Mouse (Mus musculus): ENCODE data around the gene Atg7.

Gene Atg7

GRCm38 (mm10) chr6:114777872-114778271 is 135.0 kb downstream of the Atg7 start:
- in situ Hi-C loops (cut with MboI, MseI), result no loop called here

- in situ Hi-C loops (cut with MboI, MseI), result no loop called here
Observed at GRCm38 (mm10) chr6:114778650-114779049, 135.8 kb downstream of the Atg7 start.

- in situ Hi-C loops (cut with MboI, MseI), result no loop called here
Observed at GRCm38 (mm10) chr6:114780583-114780982, 137.7 kb downstream of the Atg7 start.

- in situ Hi-C loops (cut with MboI, MseI), result no loop called here
Observed at GRCm38 (mm10) chr6:114781415-114782240, 138.7 kb downstream of the Atg7 start.

GRCm38 (mm10) chr6:114782486-114782885 is 139.6 kb downstream of the Atg7 start:
- in situ Hi-C loops (cut with MboI, MseI), result no loop called here

GRCm38 (mm10) chr6:114786461-114786860 is 143.6 kb downstream of the Atg7 start:
- in situ Hi-C loops (cut with MboI, MseI), result loop anchor here in 1 of 2 experiments (5.0 kb wide), 1 partner anchor 84 kb away; no protein-coding TSS in a partner anchor

GRCm38 (mm10) chr6:114787606-114788005 is 144.7 kb downstream of the Atg7 start:
- in situ Hi-C loops (cut with MboI, MseI), result loop anchor here in 1 of 2 experiments (5.0 kb wide), 1 partner anchor 85 kb away; no protein-coding TSS in a partner anchor

GRCm38 (mm10) chr6:114788663-114789062 is 145.8 kb downstream of the Atg7 start:
- in situ Hi-C loops (cut with MboI, MseI), result loop anchor here in 1 of 2 experiments (5.0 kb wide), 1 partner anchor 86 kb away; no protein-coding TSS in a partner anchor

- in situ Hi-C loops (cut with MboI, MseI), result no loop called here
Observed at GRCm38 (mm10) chr6:114790084-114790483, 147.2 kb downstream of the Atg7 start.

GRCm38 (mm10) chr6:114790902-114791301 is 148.0 kb downstream of the Atg7 start:
- in situ Hi-C loops (cut with MboI, MseI), result no loop called here

GRCm38 (mm10) chr6:114791846-114792245 is 148.9 kb downstream of the Atg7 start:
- in situ Hi-C loops (cut with MboI, MseI), result no loop called here

GRCm38 (mm10) chr6:114794706-114795105 is 151.8 kb downstream of the Atg7 start:
- in situ Hi-C loops (cut with MboI, MseI), result no loop called here

- in situ Hi-C loops (cut with MboI, MseI), result no loop called here
Observed at GRCm38 (mm10) chr6:114795706-114796325, 152.9 kb downstream of the Atg7 start.

GRCm38 (mm10) chr6:114797901-114798300 is 155.0 kb downstream of the Atg7 start:
- in situ Hi-C loops (cut with MboI, MseI), result no loop called here

- in situ Hi-C loops (cut with MboI, MseI), result no loop called here
Observed at GRCm38 (mm10) chr6:114798715-114799114, 155.8 kb downstream of the Atg7 start.

GRCm38 (mm10) chr6:114800291-114800965 is 157.5 kb downstream of the Atg7 start:
- in situ Hi-C loops (cut with MboI, MseI), result no loop called here

GRCm38 (mm10) chr6:114803915-114804535 is 161.1 kb downstream of the Atg7 start:
- in situ Hi-C loops (cut with MboI, MseI), result no loop called here

GRCm38 (mm10) chr6:114804866-114805265 is 162.0 kb downstream of the Atg7 start:
- in situ Hi-C loops (cut with MboI, MseI), result no loop called here

GRCm38 (mm10) chr6:114805927-114806326 is 163.0 kb downstream of the Atg7 start:
- in situ Hi-C loops (cut with MboI, MseI), result no loop called here

- in situ Hi-C loops (cut with MboI, MseI), result no loop called here
Observed at GRCm38 (mm10) chr6:114807474-114807873, 164.6 kb downstream of the Atg7 start.

GRCm38 (mm10) chr6:114808654-114809430 is 165.9 kb downstream of the Atg7 start:
- in situ Hi-C loops (cut with MboI, MseI), result no loop called here
